Mouse (Mus musculus) ovary, adult 18-20 months (tissue): ENCODE results near the gene Aipl1.

ENCODE experiments used
- DNase-seq: peaks from one replicate; pipeline ENCODE4 v3.0.0; 2022; ENCODE audit warnings: low spot score, mixed read lengths

The Aipl1 gene

GRCm38 (mm10) chr11:72050168-72050894 is 13.0 kb upstream of the Aipl1 start:
- DNase-seq = no peak

DNA sequence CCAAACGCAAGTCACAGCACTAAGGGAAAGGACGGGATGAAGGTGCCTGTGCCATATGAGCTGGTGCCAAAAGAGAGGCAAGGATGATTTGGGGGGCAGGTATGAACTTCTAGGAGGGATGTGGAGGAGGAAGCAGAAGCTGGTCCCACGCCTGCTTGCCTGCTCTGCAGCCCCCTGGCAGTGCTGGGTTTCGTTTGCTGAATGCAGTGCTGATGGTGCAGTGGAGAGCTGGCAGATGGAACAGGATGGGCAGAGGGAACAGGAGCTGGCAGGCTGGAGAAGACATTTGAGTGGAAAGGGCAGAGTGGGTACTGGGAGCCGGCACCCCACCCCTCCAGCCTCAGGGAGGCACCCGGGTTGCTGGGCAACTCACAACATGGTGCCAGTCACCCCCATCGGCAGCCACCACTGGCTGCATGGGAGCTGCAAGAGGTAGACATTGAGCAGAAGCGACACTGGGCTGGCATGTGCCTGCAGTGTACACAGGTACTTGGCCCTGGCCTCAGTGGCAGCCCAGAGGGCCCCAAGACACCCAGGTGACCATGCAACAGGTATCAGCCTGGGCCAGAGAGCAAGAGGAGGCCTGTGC is 12.0 kb upstream of the Aipl1 start:
- no peak for DNase-seq

DNA sequence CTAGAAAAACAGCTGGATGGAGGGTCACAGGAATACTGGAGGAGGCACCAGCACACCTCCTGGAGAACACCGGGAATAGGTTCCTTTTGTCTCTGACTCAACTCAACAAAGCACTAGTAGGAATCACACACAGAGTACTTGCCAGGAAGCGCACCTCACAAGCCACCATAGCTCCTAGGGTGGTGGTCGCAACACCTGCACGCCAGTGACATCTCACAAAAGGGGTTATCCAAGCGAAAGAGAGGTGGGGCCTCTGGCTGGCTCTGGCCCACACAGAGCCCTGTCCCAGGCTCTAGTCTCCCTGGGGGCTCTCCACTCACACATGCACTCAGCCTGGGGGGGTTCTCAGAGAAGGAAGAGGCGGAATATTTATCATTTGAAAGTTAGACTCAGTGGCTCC is 11.4 kb upstream of the Aipl1 start:
- DNase-seq = no peak

DNA sequence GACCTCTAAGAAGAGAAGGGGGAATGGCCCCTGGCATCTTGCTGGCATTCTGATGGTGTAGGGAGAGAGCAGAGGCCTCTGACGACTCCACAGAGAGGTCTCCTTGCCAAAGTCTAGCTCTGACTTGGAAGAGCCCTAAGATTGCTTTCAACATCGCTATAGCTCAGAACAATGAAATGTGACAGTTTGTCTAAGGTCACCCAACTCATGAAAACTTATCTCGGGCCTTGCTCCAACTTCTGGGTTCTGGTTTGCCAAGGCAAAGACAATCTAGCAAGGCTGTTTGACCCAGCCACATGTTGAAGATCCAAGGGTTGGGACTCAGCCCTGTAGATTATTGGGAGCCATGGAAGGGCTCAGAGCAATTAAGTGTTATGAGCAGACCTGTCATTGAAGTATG is 6.9 kb upstream of the Aipl1 start:
- DNase-seq = no peak

- no peak for DNase-seq
Measured at GRCm38 (mm10) chr11:72042631-72043030, 5.3 kb upstream of the Aipl1 start.

DNA sequence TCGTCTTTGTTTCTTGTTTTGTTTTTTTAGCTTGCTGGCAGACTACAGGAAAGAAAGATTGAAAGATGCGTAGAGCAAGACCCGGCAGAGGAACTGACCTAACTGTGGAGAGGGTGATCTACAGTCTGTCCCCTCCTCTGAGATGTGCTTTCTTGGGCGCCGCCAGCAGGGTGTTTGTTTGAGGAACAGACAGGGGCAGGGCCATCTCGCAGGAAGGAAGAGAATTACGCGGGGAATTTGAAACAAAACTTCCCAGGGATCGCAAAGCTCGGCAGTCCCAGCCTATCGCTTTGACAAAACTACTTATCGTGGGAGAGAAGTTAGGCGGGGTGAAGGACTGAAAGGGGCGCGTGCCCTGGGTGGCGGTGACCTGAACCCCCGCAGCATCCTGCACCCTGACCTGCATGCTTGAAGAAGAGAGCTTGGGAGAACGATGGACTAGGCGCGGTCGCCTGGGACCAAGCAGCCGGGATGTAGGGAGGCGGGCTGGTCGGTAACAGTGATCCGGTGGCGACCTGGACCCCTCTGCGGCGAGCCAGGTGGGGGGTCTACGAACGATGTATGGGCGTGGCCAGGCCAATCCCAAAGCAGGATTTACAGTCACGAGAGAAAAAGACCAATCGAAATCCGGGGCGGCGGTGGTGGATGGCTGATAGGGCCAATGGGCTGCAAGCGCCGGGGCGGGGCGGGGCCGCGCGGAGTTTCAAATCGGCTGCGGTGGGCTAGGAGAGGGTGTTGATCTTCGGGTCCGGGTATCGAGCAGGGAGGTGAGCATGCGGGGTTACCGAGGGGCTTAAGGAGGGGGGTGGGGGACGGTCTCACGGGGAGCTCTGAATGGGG is 4.7 kb upstream of the Aipl1 start, which contains the start of gene Pimreg:
Gene Pimreg, plus strand, starts transcription at position 265 of the 840 bp plus-strand sequence.
- peak; percentile 73 for DNase-seq

DNA sequence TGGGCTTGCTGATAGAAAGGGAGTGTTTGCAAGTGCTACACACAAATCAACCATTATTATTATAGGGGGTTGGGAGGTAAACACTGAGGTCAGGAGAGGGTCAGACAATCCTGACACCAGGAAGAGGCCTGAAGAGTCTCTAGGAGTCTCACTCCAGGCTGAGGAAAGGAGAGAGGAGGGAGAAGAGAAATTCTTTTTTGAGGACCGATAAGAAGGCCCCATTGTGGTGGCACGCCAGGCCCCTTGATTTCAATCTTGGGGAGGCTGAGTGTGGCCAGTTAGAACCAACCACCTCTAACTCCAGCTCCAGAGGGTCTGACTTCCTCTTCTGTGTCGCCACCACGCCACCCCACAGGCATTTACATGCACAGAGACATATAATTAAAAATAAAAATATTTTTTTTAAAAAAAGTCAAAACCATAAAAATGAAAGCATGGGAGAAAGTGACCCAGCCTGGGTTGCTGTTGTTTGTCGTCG is 4.0 kb upstream of the Aipl1 start:
- no peak for DNase-seq

DNA sequence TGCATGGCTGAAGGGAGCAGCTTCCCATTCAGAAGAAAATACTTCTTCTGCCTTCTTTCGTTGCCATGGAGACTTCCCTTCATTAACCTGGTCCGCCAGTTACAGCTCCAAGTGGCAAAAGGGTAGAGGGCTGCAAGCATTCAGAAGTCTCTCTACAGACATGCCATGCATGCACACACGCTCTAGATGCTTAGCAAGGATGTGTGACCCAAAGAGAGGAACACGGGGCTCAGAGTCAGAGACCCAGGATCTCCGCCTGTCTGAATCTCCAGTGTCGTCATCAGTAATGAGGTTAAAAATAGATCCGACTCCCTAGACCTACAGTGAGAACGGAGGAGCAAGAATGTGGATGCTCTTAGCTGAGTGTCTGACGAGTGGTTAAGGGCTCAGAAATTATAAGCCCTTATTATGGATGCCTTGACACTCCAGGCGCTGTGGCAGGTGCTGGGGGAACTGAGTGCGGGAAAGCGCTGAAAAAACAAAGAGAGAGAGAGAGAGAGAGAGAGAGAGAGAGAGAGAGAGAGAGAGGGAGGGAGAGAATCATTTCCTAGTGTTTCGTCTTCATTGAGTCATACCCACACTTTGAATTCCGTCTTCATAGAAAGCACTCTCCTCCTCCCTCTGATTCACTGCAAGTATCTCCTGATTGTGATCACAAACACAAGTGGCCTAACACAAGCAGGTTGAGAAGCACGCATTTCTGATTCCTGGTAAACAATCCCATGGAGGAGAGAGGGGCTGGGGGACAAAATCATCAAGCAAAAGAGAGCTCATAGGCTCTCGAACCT is 2.5 kb upstream of the Aipl1 start:
- DNase-seq = no peak

DNA sequence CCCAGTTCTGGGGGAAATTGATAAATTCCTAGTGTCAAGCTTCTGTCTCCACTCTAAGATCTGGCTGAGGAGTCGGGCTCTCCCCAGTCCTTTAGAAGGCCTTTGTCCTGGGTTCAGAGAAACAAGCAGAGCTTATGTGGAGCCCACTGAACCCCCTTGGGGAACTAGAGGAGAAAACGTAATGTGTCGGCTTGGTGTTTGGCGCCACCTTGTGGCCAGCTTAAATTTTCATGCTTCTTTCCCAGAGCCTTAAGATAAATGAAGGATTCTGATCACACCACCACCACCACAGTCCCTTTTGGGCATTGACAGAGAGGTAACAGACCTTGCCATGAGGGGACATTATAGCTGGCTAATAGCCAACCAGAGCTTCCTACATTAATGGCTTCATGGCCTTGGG is 687 bp upstream of the Aipl1 start:
- no peak for DNase-seq

- no peak for DNase-seq
Measured at GRCm38 (mm10) chr11:72032589-72032988, 4.7 kb downstream of the Aipl1 start.

DNA sequence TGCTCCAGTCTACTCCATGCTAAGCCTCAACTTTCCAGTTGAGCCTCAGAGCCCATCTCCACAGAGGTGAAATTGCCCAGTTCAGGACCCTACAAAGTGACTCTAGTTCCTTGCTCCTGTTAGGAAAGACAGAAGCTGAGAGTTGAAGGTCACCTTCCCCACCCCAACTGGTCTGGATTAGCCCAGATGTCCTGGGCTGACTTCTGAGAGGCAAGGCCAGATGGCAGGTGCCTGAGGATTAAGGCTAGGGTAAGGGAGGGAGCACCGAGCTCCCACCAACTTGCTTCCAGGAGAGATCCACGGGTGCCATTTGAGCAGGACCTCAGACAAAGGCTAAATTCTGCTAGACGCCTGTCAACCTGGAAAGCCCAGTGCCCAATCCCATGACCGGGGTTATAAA is 5.2 kb downstream of the Aipl1 start:
- DNase-seq = no peak

GRCm38 (mm10) chr11:72031353-72031752 is 6.0 kb downstream of the Aipl1 start:
- no peak for DNase-seq

GRCm38 (mm10) chr11:72029143-72029542 is 8.2 kb downstream of the Aipl1 start:
- no peak for DNase-seq

DNA sequence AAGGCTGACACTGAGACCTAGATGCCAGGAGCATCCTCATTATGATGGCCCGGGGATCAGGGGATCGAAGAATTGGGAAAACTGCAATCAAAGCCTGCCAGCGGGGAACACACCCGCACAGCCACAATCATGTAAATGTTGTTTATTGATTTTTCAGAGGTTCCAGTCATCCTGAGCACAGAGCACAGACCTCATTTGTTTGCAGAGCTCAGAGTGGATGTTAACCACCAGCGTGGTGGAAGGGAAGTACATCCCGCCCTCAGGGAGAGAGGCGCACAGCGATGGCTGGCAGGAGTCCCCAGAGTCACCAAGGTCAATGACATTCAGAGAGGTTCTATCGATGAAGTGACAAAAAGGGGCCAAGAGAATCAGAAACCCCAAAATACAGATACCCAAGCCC is 9.5 kb downstream of the Aipl1 start:
- DNase-seq = no peak

DNA sequence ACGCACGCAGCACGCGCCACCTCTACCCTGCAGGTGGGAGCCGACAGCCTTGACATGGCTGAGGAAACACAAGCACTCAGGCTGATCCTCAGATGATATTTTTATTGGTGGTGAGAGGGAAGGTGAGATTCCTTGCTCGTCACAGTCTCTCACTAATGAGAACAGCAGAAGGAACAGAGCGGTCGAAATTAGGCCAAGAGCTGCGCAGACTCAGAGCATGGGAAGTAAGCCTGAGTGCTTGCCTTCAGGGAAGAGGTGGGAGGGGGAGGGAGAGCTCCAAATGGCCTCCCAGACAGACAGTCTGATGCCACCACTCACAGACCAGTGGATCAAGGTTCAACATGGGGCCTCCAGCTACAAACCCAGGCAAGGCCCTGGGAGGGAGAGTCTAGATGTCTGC is 10.8 kb downstream of the Aipl1 start:
- DNase-seq = no peak

DNA sequence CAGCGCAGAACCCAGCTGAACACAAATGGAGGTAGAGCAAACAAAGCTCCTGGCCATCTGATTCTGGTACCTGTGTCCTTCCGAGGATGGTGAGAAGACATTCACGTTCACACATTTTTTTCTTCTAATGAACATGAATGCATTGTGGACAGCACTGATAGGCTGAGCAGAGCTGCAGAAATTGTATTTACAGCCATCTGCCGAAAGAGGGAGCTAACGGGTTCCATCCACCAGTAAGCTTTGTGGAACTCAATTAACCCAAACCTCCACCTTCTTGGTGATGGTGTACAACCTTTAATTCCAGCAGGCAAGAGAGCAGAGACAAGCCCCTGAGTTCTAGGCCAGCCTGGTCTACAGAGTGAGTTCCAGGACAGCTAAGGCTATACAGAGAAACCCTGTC is 11.5 kb downstream of the Aipl1 start:
- no peak for DNase-seq

- peak; percentile 19 for DNase-seq
Measured at GRCm38 (mm10) chr11:72024193-72024781, 13.0 kb downstream of the Aipl1 start.

- no peak for DNase-seq
Measured at GRCm38 (mm10) chr11:72023581-72023980, 13.7 kb downstream of the Aipl1 start.

DNA sequence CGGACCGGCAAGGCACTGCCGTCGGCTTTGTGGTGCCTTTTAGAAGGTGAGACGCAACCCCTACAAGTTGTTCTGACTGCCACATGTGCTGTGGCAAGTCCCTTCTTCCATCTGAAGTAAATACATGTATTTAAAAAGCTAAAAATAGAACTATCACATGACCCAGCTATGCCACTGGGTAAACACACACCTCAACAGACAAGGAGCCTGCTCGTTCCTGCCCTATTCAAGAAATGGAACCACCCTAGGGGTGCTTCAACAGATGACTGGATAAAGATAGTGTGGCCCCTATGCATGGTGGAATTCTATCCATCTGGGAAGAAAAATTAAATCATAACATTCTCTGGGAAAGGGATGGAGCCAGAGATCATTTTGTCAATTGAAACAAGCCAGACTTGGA is 14.5 kb downstream of the Aipl1 start:
- no peak for DNase-seq

DNA sequence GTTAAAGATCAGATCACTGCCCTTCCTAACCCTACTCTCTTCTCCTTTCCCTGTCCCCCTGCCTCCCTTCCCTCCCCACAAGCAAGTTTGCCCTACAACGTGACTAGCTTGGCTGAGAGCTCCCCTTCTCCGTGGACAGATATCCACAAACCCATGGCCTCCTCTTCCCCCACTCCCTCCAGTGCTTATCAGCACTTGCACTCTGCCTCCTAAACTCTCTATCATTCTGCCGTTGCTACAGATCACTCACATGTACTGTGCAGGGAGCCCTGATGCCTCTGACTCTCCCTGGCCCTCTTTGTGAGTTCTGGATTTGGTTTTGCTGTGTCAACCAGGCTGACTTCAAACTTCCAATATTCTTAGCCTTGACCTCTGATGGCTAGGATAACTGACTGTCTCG is 16.3 kb downstream of the Aipl1 start:
- DNase-seq = no peak

DNA sequence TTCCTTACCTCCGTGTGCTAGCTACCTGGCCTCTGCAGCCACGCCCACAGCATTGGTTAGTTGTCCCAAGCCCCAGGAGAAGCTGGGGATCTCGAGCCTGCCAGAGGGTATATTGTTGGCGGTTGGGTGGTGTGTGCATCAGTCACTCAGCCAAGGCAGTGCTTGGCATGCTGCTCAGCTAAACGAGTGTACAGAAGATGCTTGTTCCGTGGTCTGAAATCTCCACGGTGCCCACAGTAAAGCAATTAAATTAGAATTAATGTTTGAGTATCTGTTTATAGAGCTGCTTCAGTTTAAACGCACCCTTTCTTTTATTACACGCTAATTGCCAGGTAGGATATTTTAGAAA is 20.1 kb downstream of the Aipl1 start:
- DNase-seq = no peak
